Mouse (Mus musculus): ENCODE measurements at regions not wholly inside any gene's neighbourhood (a gene's known extent, or its start where the extent isn't known, plus 50 kb on each side); places are given as distances from the start of the nearest gene placed in this dataset.

DNA sequence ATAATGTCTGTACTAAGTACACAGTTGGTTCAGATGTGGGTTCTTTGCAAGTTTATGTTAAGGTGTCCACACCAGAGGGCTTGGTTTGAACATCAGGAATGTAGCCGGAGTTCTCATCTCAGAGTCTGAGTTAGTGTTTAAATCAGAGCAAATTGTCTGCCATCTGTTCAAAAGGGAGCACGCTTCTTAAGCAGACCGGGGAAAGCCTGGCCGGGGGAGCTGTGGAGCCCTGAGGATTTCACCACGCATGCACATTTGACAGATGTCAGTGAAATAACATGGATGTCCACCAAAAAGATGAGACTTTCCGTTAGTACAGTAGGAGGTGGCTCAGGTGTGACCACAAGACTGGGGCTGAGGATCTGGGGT, 294.5 kb upstream of the Tle4 start:
- Histone ChIP-seq H3K4me3 (replicated peaks) (no peak overlapping the region), H3K36me3 (replicated peaks; ENCODE audit: low read length) (no peaks in the 10 kb centered on the region), H3K9me3 (no peaks in the 10 kb centered on the region), H3K27me3 (replicated peaks) (peaks cover 20% of the 10 kb centered on the region), H3K4me1 (no peaks in the 10 kb centered on the region)
- TF ChIP-seq FLI1 (IDR thresholded peaks at IDR 0.05; ENCODE audit: low read length) (no peak), GATA1 (IDR thresholded peaks at IDR 0.05; ENCODE audit: borderline replicate concordance, low read length) (no peak)

- Histone ChIP-seq H3K4me3 (replicated peaks) (no peak overlapping the region), H3K27me3 (replicated peaks) (peaks cover 20% of the 10 kb centered on the region), H3K4me1 (no peaks in the 10 kb centered on the region), H3K9me3 (no peaks in the 10 kb centered on the region), H3K36me3 (replicated peaks; ENCODE audit: low read length) (no peaks in the 10 kb centered on the region)
- no peak for TF ChIP-seq FLI1 (IDR thresholded peaks at IDR 0.05; ENCODE audit: low read length)
These were observed 294.0 kb upstream of the Tle4 start for GRCm38 (mm10) chr19:14891689-14892389.

- Histone ChIP-seq H3K9me3 (no peaks in the 10 kb centered on the region), H3K4me3 (replicated peaks) (no peak overlapping the region), H3K4me1 (no peaks in the 10 kb centered on the region), H3K36me3 (replicated peaks; ENCODE audit: low read length) (no peaks in the 10 kb centered on the region), H3K27me3 (replicated peaks) (peaks cover 20% of the 10 kb centered on the region)
- no peak for TF ChIP-seq GATA1 (IDR thresholded peaks at IDR 0.05; ENCODE audit: borderline replicate concordance, low read length)
- TF ChIP-seq FLI1 (IDR thresholded peaks at IDR 0.05; ENCODE audit: low read length): no peak
These were observed 293.2 kb upstream of the Tle4 start for GRCm38 (mm10) chr19:14891090-14891428.

GRCm38 (mm10) chr19:14890241-14891089, 292.6 kb upstream of the Tle4 start:
- no peaks in the 10 kb centered on the region for H3K9me3 ChIP-seq
- H3K4me3 ChIP-seq (replicated peaks): no peak overlapping the region
- H3K27me3 ChIP-seq (replicated peaks): peaks cover 20% of the 10 kb centered on the region
- no peaks in the 10 kb centered on the region for H3K4me1 ChIP-seq
- no peak for TF ChIP-seq FLI1 (IDR thresholded peaks at IDR 0.05; ENCODE audit: low read length)
- TF ChIP-seq GATA1 (IDR thresholded peaks at IDR 0.05; ENCODE audit: borderline replicate concordance, low read length): no peak
- H3K36me3 ChIP-seq (replicated peaks; ENCODE audit: low read length): no peaks in the 10 kb centered on the region

- Histone ChIP-seq H3K36me3 (replicated peaks; ENCODE audit: low read length) (no peaks in the 10 kb centered on the region), H3K4me3 (replicated peaks) (no peak overlapping the region), H3K4me1 (no peaks in the 10 kb centered on the region), H3K9me3 (no peaks in the 10 kb centered on the region), H3K27me3 (replicated peaks) (peaks cover 20% of the 10 kb centered on the region)
- no peak for TF ChIP-seq GATA1 (IDR thresholded peaks at IDR 0.05; ENCODE audit: borderline replicate concordance, low read length)
- no peak for TF ChIP-seq FLI1 (IDR thresholded peaks at IDR 0.05; ENCODE audit: low read length)
These were observed 291.9 kb upstream of the Tle4 start for GRCm38 (mm10) chr19:14889794-14890193.

GRCm38 (mm10) chr19:14883707-14884421, 286.0 kb upstream of the Tle4 start:
- H3K4me3 ChIP-seq (replicated peaks): no peak overlapping the region
- TF ChIP-seq GATA1 (IDR thresholded peaks at IDR 0.05; ENCODE audit: borderline replicate concordance, low read length) (no peak), FLI1 (IDR thresholded peaks at IDR 0.05; ENCODE audit: low read length) (no peak)
- H3K9me3 ChIP-seq: no peaks in the 10 kb centered on the region
- H3K4me1 ChIP-seq: no peaks in the 10 kb centered on the region
- H3K27me3 ChIP-seq (replicated peaks): no peaks in the 10 kb centered on the region
- H3K36me3 ChIP-seq (replicated peaks; ENCODE audit: low read length): no peaks in the 10 kb centered on the region

GRCm38 (mm10) chr19:14880818-14881217, 283.0 kb upstream of the Tle4 start:
- H3K4me1 ChIP-seq: no peaks in the 10 kb centered on the region
- H3K4me3 ChIP-seq (replicated peaks): no peak overlapping the region
- H3K36me3 ChIP-seq (replicated peaks; ENCODE audit: low read length): no peaks in the 10 kb centered on the region
- no peaks in the 10 kb centered on the region for H3K27me3 ChIP-seq (replicated peaks)
- no peaks in the 10 kb centered on the region for H3K9me3 ChIP-seq
- TF ChIP-seq FLI1 (IDR thresholded peaks at IDR 0.05; ENCODE audit: low read length) (no peak), GATA1 (IDR thresholded peaks at IDR 0.05; ENCODE audit: borderline replicate concordance, low read length) (no peak)

DNA sequence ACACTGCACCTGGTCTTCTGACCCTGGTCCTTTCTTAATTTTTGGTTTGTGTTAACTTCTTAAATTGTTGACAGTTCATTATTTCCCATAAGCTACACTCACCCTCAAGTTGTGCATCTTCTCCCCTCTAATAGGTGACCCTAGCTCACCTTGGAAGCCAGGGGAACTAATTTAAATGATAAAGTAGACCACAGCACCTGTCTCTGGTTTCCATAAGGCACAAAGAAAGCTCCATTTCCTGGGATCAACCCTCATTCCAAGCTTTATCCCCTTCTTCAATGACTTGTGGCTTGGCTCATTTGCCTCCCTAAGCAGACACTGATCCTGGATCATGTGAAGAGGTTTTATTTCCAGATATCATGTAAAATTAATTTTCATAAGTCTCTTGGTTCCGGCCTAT, 276.1 kb upstream of the Tle4 start:
- H3K4me3 ChIP-seq (replicated peaks): no peak overlapping the region

DNA sequence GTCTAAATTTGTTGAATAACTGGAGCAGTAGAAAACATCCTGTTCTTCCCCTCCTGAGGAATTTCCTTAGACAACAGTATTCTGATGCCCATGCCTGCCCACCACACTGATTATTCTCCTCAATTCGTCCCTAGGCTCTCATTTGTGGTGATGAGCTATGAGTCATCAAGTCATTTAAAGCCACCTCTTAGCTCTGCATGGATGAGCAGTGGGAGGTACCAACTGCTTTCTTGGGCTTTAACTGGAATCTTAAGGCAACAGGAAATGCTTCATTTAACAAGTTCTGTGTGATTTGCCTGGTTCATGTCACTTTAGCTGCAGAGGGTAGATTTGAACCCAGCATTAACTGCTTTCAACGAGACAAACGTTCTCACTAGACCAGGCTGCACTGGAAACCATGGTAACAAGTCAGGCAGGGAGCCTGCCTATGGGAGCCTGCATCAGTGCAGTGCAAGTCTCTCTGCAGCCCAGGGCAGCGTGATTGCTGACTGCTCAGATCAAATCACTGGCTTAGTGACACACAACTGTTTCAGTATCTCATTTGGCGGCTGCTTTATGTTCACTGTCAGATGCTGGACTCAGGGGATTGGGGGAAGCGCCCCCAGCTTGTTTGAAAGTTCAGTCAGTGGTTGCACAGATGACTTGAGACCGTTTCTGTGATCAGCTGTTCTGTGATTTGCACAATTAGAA, 273.5 kb upstream of the Tle4 start:
- TF ChIP-seq GATA1 (IDR thresholded peaks at IDR 0.05; ENCODE audit: borderline replicate concordance, low read length): no peak
- TF ChIP-seq FLI1 (IDR thresholded peaks at IDR 0.05; ENCODE audit: low read length): no peak

More for the DNA sequence above, 276.1 kb upstream of the Tle4 start:
- H3K36me3 ChIP-seq (replicated peaks; ENCODE audit: low read length): no peaks in the 10 kb centered on the region
- H3K27me3 ChIP-seq (replicated peaks): no peaks in the 10 kb centered on the region
- no peaks in the 10 kb centered on the region for H3K4me1 ChIP-seq
- TF ChIP-seq FLI1 (IDR thresholded peaks at IDR 0.05; ENCODE audit: low read length) (no peak), GATA1 (IDR thresholded peaks at IDR 0.05; ENCODE audit: borderline replicate concordance, low read length) (no peak)
- H3K9me3 ChIP-seq: no peaks in the 10 kb centered on the region

More for the DNA sequence above, 273.5 kb upstream of the Tle4 start:
- Histone ChIP-seq H3K27me3 (replicated peaks) (no peaks in the 10 kb centered on the region), H3K4me3 (replicated peaks) (no peak overlapping the region), H3K9me3 (no peaks in the 10 kb centered on the region), H3K4me1 (no peaks in the 10 kb centered on the region), H3K36me3 (replicated peaks; ENCODE audit: low read length) (no peaks in the 10 kb centered on the region)

All from megakaryocyte, embryonic 14.5 days (primary cell).